Mouse (Mus musculus) hematopoietic stem cell, adult 5-6 weeks (primary cell): ENCODE data around the gene Iqsec3. TPM values are rescaled to one million over a fixed set of nuclear protein-coding genes. Genes with fewer than 3 reads are reported as not detected.

Experiments
- ATAC-seq, 2 experiments: fragments of 125-278 bp in 1 of 2; replicated peaks in 1 of 2; 2 replicates each; pipeline ENCODE4 v1.8.0; 2016 to 2017; ENCODE audit warnings: inconsistent platforms in 2 of 2, mild to moderate bottlenecking in 2 of 2, moderate number of reproducible peaks in 2 of 2, low read depth in 1 of 2, moderate TSS enrichment in 1 of 2; ENCODE audit not compliant: low FRiP score in 2 of 2, poor library complexity in 2 of 2, severe bottlenecking in 2 of 2, insufficient read depth in 1 of 2, low TSS enrichment in 1 of 2
- total RNA-seq: library from RNA; stranded (forward); fragments of 172-1452, 232-1000 nt; gene quantifications from 2 replicates; pipeline ENCODE4 v1.2.3, GENCODE M21; 2017

Iqsec3 gene
- total RNA-seq, 1 experiment from 2014 or later = not detected

- ATAC-seq = peak; percentile 4 to 44; a peak in 3 of 4 replicates
Observed at GRCm38 (mm10) chr6:121462628-121463340, 10.7 kb downstream of the Iqsec3 start.

GRCm38 (mm10) chr6:121457381-121457780, 16.1 kb downstream of the Iqsec3 start:
- ATAC-seq = no peak

- ATAC-seq = no peak
Observed at GRCm38 (mm10) chr6:121456651-121457050, 16.8 kb downstream of the Iqsec3 start.

- ATAC-seq = no peak
Observed at GRCm38 (mm10) chr6:121454549-121455494, 18.7 kb downstream of the Iqsec3 start.

GRCm38 (mm10) chr6:121453776-121454175, 19.7 kb downstream of the Iqsec3 start:
- no peak for ATAC-seq

- ATAC-seq = no peak
Observed at GRCm38 (mm10) chr6:121451703-121452102, 21.8 kb downstream of the Iqsec3 start.

- no peak for ATAC-seq
Observed at GRCm38 (mm10) chr6:121440696-121441220, 32.7 kb downstream of the Iqsec3 start.

GRCm38 (mm10) chr6:121424830-121425229, 48.6 kb downstream of the Iqsec3 start:
- no peak for ATAC-seq

- ATAC-seq = no peak
Observed at GRCm38 (mm10) chr6:121424403-121424802, 49.1 kb downstream of the Iqsec3 start.

- ATAC-seq = peak in 1 of 2 experiments; percentile 23; a peak in 2 of 4 replicates
Observed at GRCm38 (mm10) chr6:121412558-121413297, 60.8 kb downstream of the Iqsec3 start.

GRCm38 (mm10) chr6:121407571-121408011, 65.9 kb downstream of the Iqsec3 start:
- ATAC-seq = peak; percentile 56 to 65; a peak in 3 of 4 replicates

GRCm38 (mm10) chr6:121405311-121405710, 68.2 kb downstream of the Iqsec3 start:
- ATAC-seq = no peak

GRCm38 (mm10) chr6:121402661-121403244, 70.7 kb downstream of the Iqsec3 start:
- ATAC-seq = no peak

GRCm38 (mm10) chr6:121401826-121402660, 71.4 kb downstream of the Iqsec3 start:
- no peak for ATAC-seq

- no peak for ATAC-seq
Observed at GRCm38 (mm10) chr6:121401140-121401539, 72.3 kb downstream of the Iqsec3 start.

- ATAC-seq = no peak
Observed at GRCm38 (mm10) chr6:121392610-121393252, 80.7 kb downstream of the Iqsec3 start.
